Mouse (Mus musculus) ES-Bruce4 (cell line): ENCODE results near the gene Ccdc73.

Experiments
- CTCF ChIP-seq: IDR thresholded peaks from one replicate; pipeline ENCODE4 v1.8.1; 2011; ENCODE audit warnings: low read depth, low read length
- EP300 ChIP-seq: IDR thresholded peaks from 2 replicates; pipeline ENCODE4 v1.6.1; 2011; ENCODE audit warnings: low read depth, low read length; ENCODE audit not compliant: insufficient read depth
- POLR2A ChIP-seq: IDR thresholded peaks from one replicate; pipeline ENCODE4 v1.8.1; 2011; ENCODE audit warnings: low read length; ENCODE audit not compliant: insufficient read depth

DNA sequence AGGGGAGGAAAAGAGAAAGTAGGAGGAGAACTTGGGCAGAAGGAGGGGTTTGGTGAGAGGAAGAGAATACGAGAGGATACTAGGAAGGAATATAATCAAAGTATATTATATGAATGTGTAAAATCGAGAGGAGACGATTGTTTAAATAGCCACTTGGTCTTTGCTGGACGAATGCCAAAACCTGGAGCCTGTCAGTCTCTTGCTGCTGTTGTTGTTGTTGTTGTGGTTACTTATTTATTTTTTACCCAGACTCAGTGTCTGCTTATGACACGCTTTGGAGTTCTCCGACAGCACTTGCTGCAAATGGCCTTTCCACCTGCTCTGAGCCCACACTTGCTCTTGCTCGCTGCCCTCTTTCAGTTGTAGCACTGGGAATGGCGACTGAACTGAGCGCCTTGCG lies 7.2 kb upstream of the Ccdc73 start:
- TF ChIP-seq CTCF (no peak), EP300 (no peak), POLR2A (no peak)
